Mouse (Mus musculus): Measurements from ENCODE around the gene Arid1b. TPM values are rescaled to one million over a fixed set of nuclear protein-coding genes. Genes with fewer than 3 reads are reported as not detected.

Gene Arid1b
- total and polyA plus RNA-seq, 3 experiments = 11.8 to 27.8 (median 26.8) TPM

DNA sequence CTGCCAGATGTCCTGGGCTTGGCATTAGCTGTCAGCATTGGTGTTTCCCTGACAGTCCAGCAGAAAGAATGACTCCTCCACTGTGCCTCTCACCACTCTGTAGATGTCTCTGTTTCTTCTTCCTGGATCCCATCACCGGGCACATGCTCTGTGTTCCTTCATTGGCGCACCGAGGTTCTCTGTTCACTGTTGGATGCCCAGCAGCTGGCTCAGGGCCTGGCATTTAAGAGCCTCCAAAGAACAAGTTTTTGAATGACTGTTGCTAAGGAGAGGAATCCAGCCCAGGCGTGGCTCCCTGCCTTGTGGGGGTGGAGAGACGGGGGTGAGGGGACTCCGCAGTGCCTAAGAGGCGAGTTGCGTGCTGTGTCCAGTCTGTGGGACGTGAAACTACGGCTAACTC is 290.7 kb downstream of the Arid1b start:
- TF ChIP-seq EP300 (IDR thresholded peaks at IDR 0.05; ENCODE audit: insufficient read depth, low read depth, low read length) = no peak
- Histone ChIP-seq H3K4me1 (ENCODE audit: control insufficient read depth, insufficient read depth, low read length) (peaks cover 7% of the 10 kb centered on the region; the same call in 1 of the 2 replicates), H3K9ac (ENCODE audit: low read depth, low read length) (no peak overlapping the region), H3K27me3 (ENCODE audit: control insufficient read depth, insufficient read depth, low read length) (no peaks in the 10 kb centered on the region), H3K79me2 (replicated peaks; ENCODE audit: control insufficient read depth, insufficient read depth, low read length) (no peaks in the 10 kb centered on the region), H3K4me3 (no peak overlapping the region), H3K36me3 (ENCODE audit: control insufficient read depth, insufficient read depth, low read length) (no peaks in the 10 kb centered on the region), H3K27ac (no peak overlapping the region)
- DNase-seq = no peak
- 75% methylated on average over 10 of the region's 10 CpGs for WGBS
- intact Hi-C loops (cut with DNase I) = no loop called here

GRCm38 (mm10) chr17:5285877-5286440 is 291.8 kb downstream of the Arid1b start:
- Histone ChIP-seq H3K36me3 (ENCODE audit: control insufficient read depth, insufficient read depth, low read length) (no peaks in the 10 kb centered on the region), H3K4me3 (no peak overlapping the region), H3K9ac (ENCODE audit: low read depth, low read length) (no peak overlapping the region), H3K27ac (no peak overlapping the region), H3K79me2 (replicated peaks; ENCODE audit: control insufficient read depth, insufficient read depth, low read length) (no peaks in the 10 kb centered on the region), H3K27me3 (ENCODE audit: control insufficient read depth, insufficient read depth, low read length) (no peaks in the 10 kb centered on the region), H3K4me1 (ENCODE audit: control insufficient read depth, insufficient read depth, low read length) (peaks cover 7% of the 10 kb centered on the region; the same call in 1 of the 2 replicates)
- intact Hi-C loops (cut with DNase I) = no loop called here
- no peak for DNase-seq
- WGBS = 68% methylated on average over 13 of the region's 13 CpGs
- TF ChIP-seq EP300 (IDR thresholded peaks at IDR 0.05; ENCODE audit: insufficient read depth, low read depth, low read length) = no peak

- H3K79me2 ChIP-seq (replicated peaks; ENCODE audit: control insufficient read depth, insufficient read depth, low read length) = no peaks in the 10 kb centered on the region
- H3K27ac ChIP-seq = no peak overlapping the region
- peaks cover 7% of the 10 kb centered on the region; the same call in 1 of the 2 replicates for H3K4me1 ChIP-seq (ENCODE audit: control insufficient read depth, insufficient read depth, low read length)
- intact Hi-C loops (cut with DNase I) = no loop called here
- H3K27me3 ChIP-seq (ENCODE audit: control insufficient read depth, insufficient read depth, low read length) = no peaks in the 10 kb centered on the region
- H3K36me3 ChIP-seq (ENCODE audit: control insufficient read depth, insufficient read depth, low read length) = no peaks in the 10 kb centered on the region
- no peak overlapping the region for H3K9ac ChIP-seq (ENCODE audit: low read depth, low read length)
- 64% methylated on average over 15 of the region's 15 CpGs for WGBS
- no peak for DNase-seq
- no peak for TF ChIP-seq POLR2A (IDR thresholded peaks at IDR 0.05; ENCODE audit: insufficient read depth, low read depth, low read length)
- no peak for TF ChIP-seq CTCF (IDR thresholded peaks at IDR 0.05)
- no peak for TF ChIP-seq EP300 (IDR thresholded peaks at IDR 0.05; ENCODE audit: insufficient read depth, low read depth, low read length)
- no peak overlapping the region for H3K4me3 ChIP-seq
Measured at GRCm38 (mm10) chr17:5286571-5287209, 292.6 kb downstream of the Arid1b start.

- WGBS = 31% methylated on average over 4 of the region's 4 CpGs
- Histone ChIP-seq H3K9ac (ENCODE audit: low read depth, low read length) (no peak overlapping the region), H3K79me2 (replicated peaks; ENCODE audit: control insufficient read depth, insufficient read depth, low read length) (no peaks in the 10 kb centered on the region), H3K36me3 (ENCODE audit: control insufficient read depth, insufficient read depth, low read length) (no peaks in the 10 kb centered on the region), H3K4me1 (ENCODE audit: control insufficient read depth, insufficient read depth, low read length) (peaks cover 7% of the 10 kb centered on the region; the same call in 1 of the 2 replicates), H3K27me3 (ENCODE audit: control insufficient read depth, insufficient read depth, low read length) (no peaks in the 10 kb centered on the region), H3K4me3 (no peak overlapping the region), H3K27ac (no peak overlapping the region)
- intact Hi-C loops (cut with DNase I) = no loop called here
- no peak for DNase-seq
- TF ChIP-seq CTCF (IDR thresholded peaks at IDR 0.05) = no peak
- TF ChIP-seq POLR2A (IDR thresholded peaks at IDR 0.05; ENCODE audit: insufficient read depth, low read depth, low read length) = no peak
- no peak for TF ChIP-seq EP300 (IDR thresholded peaks at IDR 0.05; ENCODE audit: insufficient read depth, low read depth, low read length)
Measured at GRCm38 (mm10) chr17:5287210-5287591, 293.1 kb downstream of the Arid1b start.

GRCm38 (mm10) chr17:5287641-5288040 is 293.5 kb downstream of the Arid1b start:
- Histone ChIP-seq H3K9ac (ENCODE audit: low read depth, low read length) (no peak overlapping the region), H3K4me3 (no peak overlapping the region), H3K36me3 (ENCODE audit: control insufficient read depth, insufficient read depth, low read length) (no peaks in the 10 kb centered on the region), H3K27ac (no peak overlapping the region), H3K79me2 (replicated peaks; ENCODE audit: control insufficient read depth, insufficient read depth, low read length) (no peaks in the 10 kb centered on the region), H3K4me1 (ENCODE audit: control insufficient read depth, insufficient read depth, low read length) (peaks cover 7% of the 10 kb centered on the region; the same call in 1 of the 2 replicates), H3K27me3 (ENCODE audit: control insufficient read depth, insufficient read depth, low read length) (no peaks in the 10 kb centered on the region)
- no peak for TF ChIP-seq POLR2A (IDR thresholded peaks at IDR 0.05; ENCODE audit: insufficient read depth, low read depth, low read length)
- no peak for TF ChIP-seq CTCF (IDR thresholded peaks at IDR 0.05)
- no peak for TF ChIP-seq EP300 (IDR thresholded peaks at IDR 0.05; ENCODE audit: insufficient read depth, low read depth, low read length)
- intact Hi-C loops (cut with DNase I) = no loop called here
- 44% methylated on average over 9 of the region's 9 CpGs for WGBS
- DNase-seq = no peak

All from heart, adult 2 months (tissue).